Mouse (Mus musculus) kidney, embryonic 14.5 days (tissue): ENCODE measurements around the gene C130026I21Rik. TPM values are rescaled to one million over a fixed set of nuclear protein-coding genes. Genes with fewer than 3 reads are reported as not detected.
"Not testable (repeated sequence)": the region's sequence is repeated elsewhere in the genome, so short reads cannot be mapped to it uniquely, and the experiment has no call there.

Experiments used
- ATAC-seq: fragments of 200-750 bp; cut with Nextera tagmentation; 2 replicates; pipeline ENCODE4 v1.8.0; 2017; ENCODE audit warnings: moderate number of reproducible peaks, mild to moderate bottlenecking, moderate TSS enrichment, moderate library complexity; ENCODE audit not compliant: low FRiP score, low TSS enrichment
- H3K27ac ChIP-seq: fragments of 300-500 bp; sonication (generic); 2 replicates; pipeline ENCODE4 v1.5.1; 2014; ENCODE audit warnings: low read depth, mild to moderate bottlenecking, low read length, moderate library complexity, mixed read lengths
- H3K27me3 ChIP-seq: fragments of 300-500 bp; sonication (generic); 2 replicates; pipeline ENCODE4 v1.6.1; 2014; ENCODE audit warnings: mild to moderate bottlenecking, low read length; ENCODE audit not compliant: control insufficient read depth, insufficient read depth
- H3K36me3 ChIP-seq: fragments of 300-500 bp; sonication (generic); 2 replicates; pipeline ENCODE4 v1.6.1; 2014; ENCODE audit warnings: low read length, mixed read lengths; ENCODE audit not compliant: control insufficient read depth, insufficient read depth
- H3K4me1 ChIP-seq: fragments of 300-500 bp; sonication (generic); 2 replicates; pipeline ENCODE4 v1.6.1; 2014; ENCODE audit warnings: low read length, mixed read lengths; ENCODE audit not compliant: control insufficient read depth, insufficient read depth
- H3K4me2 ChIP-seq: fragments of 300-500 bp; sonication (generic); replicated peaks from 2 replicates; pipeline ENCODE4 v1.6.1; 2014; ENCODE audit warnings: low read depth, mild to moderate bottlenecking, low read length
- H3K4me3 ChIP-seq: fragments of 300-500 bp; sonication (generic); 2 replicates; pipeline ENCODE4 v1.5.1; 2014; ENCODE audit warnings: mild to moderate bottlenecking, low read length
- H3K9ac ChIP-seq: fragments of 300-500 bp; sonication (generic); 2 replicates; pipeline ENCODE4 v1.6.1; 2014; ENCODE audit warnings: low read depth, mild to moderate bottlenecking, low read length, moderate library complexity
- H3K9me3 ChIP-seq: fragments of 300-500 bp; sonication (generic); 2 replicates; pipeline ENCODE4 v1.6.1; 2016; ENCODE audit warnings: low read length; ENCODE audit not compliant: control insufficient read depth
- WGBS: fragments of 180-500 bp; shearing (Covaris S2); extraction: QIAGEN DNeasy Blood & Tissue Kit; methylation state at CpG from one replicate; pipeline ENCODE4 v1.1.7; 2014; 5-methylcytosine and 5-hydroxymethylcytosine counted together
- polyA plus RNA-seq: library from polyadenylated mRNA; unstranded; fragments of >200 nt; fragmentation: Nextera tagmentation; extraction: Ambion mirVana; gene quantifications from 2 replicates; pipeline ENCODE4 v1.2.1, GENCODE M21; 2014

Gene C130026I21Rik
- polyA plus RNA-seq, 1 experiment from 2014 or later = not detected

DNA sequence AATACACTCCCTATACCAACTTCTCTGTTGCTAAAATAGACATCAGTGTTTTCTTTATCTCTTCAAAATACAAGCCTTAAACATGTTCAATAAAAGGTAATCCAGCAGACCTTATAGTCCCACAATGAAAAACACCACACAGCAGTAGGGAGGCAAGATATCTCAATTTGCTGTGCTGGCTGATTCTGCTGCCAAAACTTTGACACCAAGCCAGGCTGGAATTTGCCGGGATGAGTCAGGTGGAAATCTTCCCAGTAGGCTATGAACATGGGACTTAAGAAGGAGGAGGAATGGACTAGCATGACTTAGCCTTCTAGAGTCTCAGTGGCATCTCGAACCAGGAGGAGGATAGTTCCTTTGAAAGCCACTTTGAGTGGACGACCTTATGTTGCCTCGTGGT is 91.4 kb downstream of the C130026I21Rik start:
- not testable (repeated sequence) for H3K9me3 ChIP-seq, H3K4me3 ChIP-seq, ATAC-seq, H3K27me3 ChIP-seq, H3K4me2 ChIP-seq, H3K4me1 ChIP-seq, H3K9ac ChIP-seq, H3K27ac ChIP-seq, H3K36me3 ChIP-seq
- 84% methylated on average over 4 of the region's 4 CpGs for WGBS

DNA sequence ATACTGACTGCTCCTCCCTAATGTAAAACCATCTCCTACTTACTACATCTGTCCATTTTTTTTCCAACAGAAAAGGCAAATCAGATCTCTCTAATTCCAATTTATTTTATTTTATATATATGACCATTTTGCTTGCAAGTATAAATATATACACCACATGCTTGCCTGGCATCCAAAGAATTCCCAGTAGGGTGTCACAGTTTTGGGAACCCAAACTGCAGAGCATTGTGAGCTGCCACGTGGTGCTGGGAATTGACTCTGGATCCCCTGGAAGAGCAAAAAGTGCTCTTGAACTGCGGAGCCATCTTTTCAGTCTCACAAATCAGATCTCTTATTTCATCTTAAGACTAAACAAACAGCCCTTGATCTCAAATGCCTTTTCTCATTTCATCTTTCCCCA is 107.5 kb downstream of the C130026I21Rik start:
- not testable (repeated sequence) for H3K9ac ChIP-seq, H3K4me3 ChIP-seq, H3K27ac ChIP-seq, H3K4me2 ChIP-seq, H3K9me3 ChIP-seq, H3K27me3 ChIP-seq, H3K4me1 ChIP-seq, ATAC-seq, H3K36me3 ChIP-seq
- 43% methylated on average over 1 of the region's 2 CpGs for WGBS

GRCm38 (mm10) chr1:85155151-85155550 is 115.2 kb downstream of the C130026I21Rik start:
- H3K27ac ChIP-seq, H3K9ac ChIP-seq, H3K36me3 ChIP-seq, ATAC-seq, H3K4me1 ChIP-seq, H3K4me2 ChIP-seq, H3K27me3 ChIP-seq, H3K9me3 ChIP-seq, H3K4me3 ChIP-seq: not testable (repeated sequence)
- 85% methylated on average over 4 of the region's 5 CpGs for WGBS

DNA sequence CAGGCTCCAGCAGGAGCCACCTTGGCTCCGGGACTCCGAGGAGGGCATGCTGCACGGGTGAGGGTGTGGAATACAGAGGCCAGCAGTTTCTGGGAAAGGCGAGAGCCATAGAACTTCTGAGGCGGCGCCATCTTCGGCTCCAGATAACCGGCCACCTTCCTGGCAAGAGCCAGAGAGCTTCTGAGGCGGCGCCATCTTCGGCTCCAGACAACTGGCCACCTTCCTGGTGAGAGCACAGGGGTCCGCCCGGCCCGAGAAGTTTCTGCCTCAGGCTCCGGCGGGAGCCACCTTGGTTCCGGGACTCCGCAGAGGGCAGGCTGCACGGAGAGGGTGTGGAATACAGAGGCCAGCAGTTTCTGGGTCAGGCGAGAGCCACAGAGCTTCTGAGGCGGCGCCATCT is 136.7 kb downstream of the C130026I21Rik start:
- H3K27ac ChIP-seq, H3K4me1 ChIP-seq, ATAC-seq, H3K27me3 ChIP-seq, H3K36me3 ChIP-seq, H3K4me3 ChIP-seq, H3K9ac ChIP-seq, H3K4me2 ChIP-seq, H3K9me3 ChIP-seq: not testable (repeated sequence)
- WGBS = 92% methylated on average over 20 of the region's 22 CpGs

GRCm38 (mm10) chr1:85121841-85122240 is 148.5 kb downstream of the C130026I21Rik start:
- not testable (repeated sequence) for H3K27ac ChIP-seq, H3K4me3 ChIP-seq, H3K9ac ChIP-seq, H3K9me3 ChIP-seq, ATAC-seq, H3K4me2 ChIP-seq, H3K36me3 ChIP-seq, H3K27me3 ChIP-seq, H3K4me1 ChIP-seq
- WGBS = 83% methylated on average over 4 of the region's 4 CpGs

DNA sequence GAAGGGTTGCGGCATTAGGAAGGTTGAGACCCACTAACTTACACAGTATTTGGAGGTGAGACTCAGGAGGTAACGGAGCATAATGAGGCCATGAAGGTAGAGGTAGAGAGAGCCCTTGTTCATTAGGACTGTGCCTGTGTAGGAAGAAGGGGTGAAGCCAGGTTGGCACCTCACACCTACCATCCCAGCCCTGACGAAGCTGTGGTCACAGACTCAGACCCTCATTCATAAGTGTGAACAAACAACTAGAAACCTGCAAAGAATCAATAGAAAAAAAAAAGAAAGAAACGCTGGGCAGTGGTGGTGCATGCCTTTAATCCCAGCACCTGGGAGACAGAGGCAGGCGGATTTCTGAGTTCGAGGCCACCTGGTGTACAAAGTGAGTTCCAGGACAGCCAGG is 152.0 kb downstream of the C130026I21Rik start:
- H3K9me3 ChIP-seq, H3K36me3 ChIP-seq, H3K4me3 ChIP-seq, H3K9ac ChIP-seq, ATAC-seq, H3K27ac ChIP-seq, H3K4me1 ChIP-seq, H3K4me2 ChIP-seq, H3K27me3 ChIP-seq: not testable (repeated sequence)
- WGBS = 78% methylated on average over 5 of the region's 6 CpGs

- WGBS = 78% methylated on average over 4 of the region's 6 CpGs
- not testable (repeated sequence) for H3K36me3 ChIP-seq, H3K9ac ChIP-seq, H3K27ac ChIP-seq, H3K4me1 ChIP-seq, H3K9me3 ChIP-seq, H3K27me3 ChIP-seq, H3K4me2 ChIP-seq, H3K4me3 ChIP-seq, ATAC-seq
Observed at GRCm38 (mm10) chr1:85117537-85117936, 152.8 kb downstream of the C130026I21Rik start.

DNA sequence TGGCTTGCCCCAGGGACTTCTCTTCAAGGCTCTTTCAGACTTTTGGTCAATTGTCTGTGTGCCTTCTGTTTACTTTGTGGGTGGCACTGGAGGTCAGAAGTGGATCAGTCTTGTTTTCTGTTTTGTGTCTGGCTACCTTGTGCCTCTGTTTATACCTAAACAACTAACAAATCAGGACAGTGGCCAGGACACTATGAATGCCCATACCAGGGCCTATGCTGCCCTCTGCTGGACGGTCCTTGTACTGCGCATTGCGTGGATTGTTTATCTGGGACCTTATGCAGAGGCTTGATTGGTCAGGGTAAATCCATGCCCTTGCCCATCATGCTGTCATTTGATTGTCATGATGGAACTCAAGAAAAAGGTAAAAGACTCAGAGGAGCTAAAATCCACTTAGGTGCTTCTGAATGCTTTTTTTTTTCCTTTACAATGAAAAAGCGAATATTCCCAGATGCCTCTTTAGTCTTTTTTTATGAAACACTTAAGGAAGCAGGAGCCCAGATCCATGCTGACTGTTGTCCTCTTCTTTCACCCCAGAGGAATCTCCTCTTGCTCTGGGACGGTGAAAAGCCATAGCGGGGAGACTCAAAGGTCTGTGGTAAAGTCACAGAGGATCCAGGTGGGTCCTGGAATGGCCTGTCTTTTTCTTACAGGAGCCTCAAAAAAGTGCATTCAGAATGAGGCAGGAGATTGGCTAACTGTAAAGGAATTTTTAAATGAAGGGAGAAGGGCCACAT is 155.5 kb downstream of the C130026I21Rik start:
- 51% methylated on average over 6 of the region's 6 CpGs for WGBS
- not testable (repeated sequence) for H3K9me3 ChIP-seq, H3K4me3 ChIP-seq, H3K4me1 ChIP-seq, H3K27ac ChIP-seq, H3K27me3 ChIP-seq, H3K9ac ChIP-seq, ATAC-seq, H3K4me2 ChIP-seq, H3K36me3 ChIP-seq

- H3K4me3 ChIP-seq, H3K4me1 ChIP-seq, ATAC-seq, H3K9me3 ChIP-seq, H3K27me3 ChIP-seq, H3K36me3 ChIP-seq, H3K27ac ChIP-seq, H3K9ac ChIP-seq, H3K4me2 ChIP-seq: not testable (repeated sequence)
- 81% methylated on average over 3 of the region's 3 CpGs for WGBS
Observed at GRCm38 (mm10) chr1:85114078-85114477, 156.3 kb downstream of the C130026I21Rik start.
